Mouse (Mus musculus) stomach, embryonic 16.5 days (tissue): ENCODE data around the gene Gm28961. TPM values are rescaled to one million over a fixed set of nuclear protein-coding genes. Genes with fewer than 3 reads are reported as not detected.
"Not testable (repeated sequence)": the region's sequence is repeated elsewhere in the genome, so short reads cannot be mapped to it uniquely, and the experiment has no call there.

Experiments used
- ATAC-seq: fragments of 200-750 bp; cut with Nextera tagmentation; 2 replicates; pipeline ENCODE4 v1.8.0; 2017; ENCODE audit warnings: moderate number of reproducible peaks, moderate TSS enrichment; ENCODE audit not compliant: insufficient read depth, low FRiP score
- H3K27ac ChIP-seq: fragments of 300-500 bp; sonication (generic); 2 replicates; pipeline ENCODE4 v1.5.1; 2014; ENCODE audit warnings: low read length
- H3K27me3 ChIP-seq: fragments of 300-500 bp; sonication (generic); 2 replicates; pipeline ENCODE4 v1.6.1; 2014; ENCODE audit warnings: low read length, control low read depth, mixed read lengths; ENCODE audit not compliant: control insufficient read depth, insufficient read depth
- H3K36me3 ChIP-seq: fragments of 300-500 bp; sonication (generic); 2 replicates; pipeline ENCODE4 v1.6.1; 2014; ENCODE audit warnings: low read length; ENCODE audit not compliant: control insufficient read depth, insufficient read depth
- H3K4me1 ChIP-seq: fragments of 300-500 bp; sonication (generic); 2 replicates; pipeline ENCODE4 v1.6.1; 2014; ENCODE audit warnings: low read length, control low read depth, mixed read lengths; ENCODE audit not compliant: control insufficient read depth, insufficient read depth
- H3K4me2 ChIP-seq: fragments of 300-500 bp; sonication (generic); 2 replicates; pipeline ENCODE4 v1.6.1; 2014; ENCODE audit warnings: low read depth, low read length, mixed read lengths
- H3K4me3 ChIP-seq: fragments of 300-500 bp; sonication (generic); replicated peaks from 2 replicates; pipeline ENCODE4 v1.5.1; 2014; ENCODE audit warnings: mild to moderate bottlenecking, low read length
- H3K9ac ChIP-seq: fragments of 300-500 bp; sonication (generic); 2 replicates; pipeline ENCODE4 v1.6.1; 2014; ENCODE audit warnings: low read length
- H3K9me3 ChIP-seq: fragments of 300-500 bp; sonication (generic); replicated peaks from 2 replicates; pipeline ENCODE4 v1.6.1; 2016; ENCODE audit warnings: low read length, control low read depth; ENCODE audit not compliant: control insufficient read depth
- WGBS: fragments of 180-500 bp; shearing (Covaris S2); extraction: QIAGEN DNeasy Blood & Tissue Kit; methylation state at CpG from one replicate; pipeline ENCODE4 v1.1.7; 2014; 5-methylcytosine and 5-hydroxymethylcytosine counted together
- polyA plus RNA-seq: library from polyadenylated mRNA; unstranded; fragments of >200 nt; fragmentation: Nextera tagmentation; extraction: Ambion mirVana; gene quantifications from 2 replicates; pipeline ENCODE4 v1.2.1, GENCODE M21; 2015

The Gm28961 gene
- not detected in 2 replicates for polyA plus RNA-seq

DNA sequence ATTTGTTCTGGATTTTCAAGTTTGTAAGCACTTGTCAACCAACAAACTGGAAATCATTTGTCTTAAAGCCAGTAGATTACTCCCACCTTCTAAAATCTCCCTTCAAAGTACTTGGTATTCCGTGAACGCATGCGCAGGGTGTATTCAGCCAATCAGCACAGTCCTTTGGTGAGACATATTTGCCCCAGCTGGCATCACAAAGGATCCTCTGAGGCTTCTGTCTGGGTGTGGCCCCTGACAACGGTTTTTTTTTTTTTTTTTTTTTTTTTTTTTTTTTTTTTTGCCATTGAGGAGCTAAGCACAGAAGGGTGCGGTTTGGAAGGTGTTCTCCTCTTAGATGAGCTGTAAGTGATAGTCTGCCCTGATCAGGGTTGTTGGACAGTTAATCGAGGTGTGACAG lies at the start of gene Gm28961:
Gm28961 (plus strand) TSS at position 301 of the 400 bp plus-strand sequence.
- no CpG with 5 or more reads among the region's 6 CpGs for WGBS
- H3K4me2 ChIP-seq, H3K4me1 ChIP-seq, H3K27me3 ChIP-seq, H3K9ac ChIP-seq, H3K36me3 ChIP-seq, H3K4me3 ChIP-seq, H3K27ac ChIP-seq, ATAC-seq, H3K9me3 ChIP-seq: not testable (repeated sequence)

Other genes with a start within 250 kb of the Gm28961 start
- gene Gm21943, start 172.0 kb upstream of the Gm28961 start, polyA plus RNA-seq: not detected in 2 replicates